Mouse (Mus musculus) gastrocnemius, postnatal 14 days (tissue): ENCODE data around the gene Tmprss4. TPM values are rescaled to one million over a fixed set of nuclear protein-coding genes. Genes with fewer than 3 reads are reported as not detected.

Experiments
- DNase-seq: peaks from one replicate; pipeline ENCODE4 v3.0.0; 2021; ENCODE audit warnings: mixed read lengths
- intact Hi-C: fragments of 180-260 bp; cut with DNase I; formaldehyde crosslinking; loops from one replicate; pipeline ENCODE4 v1.15.1; 2025; ENCODE audit warnings: low total_unique reads
- long read RNA-seq, 2 experiments: library from polyadenylated mRNA; stranded (forward); transcript quantifications; one replicate each; pipeline ENCODE4 v2.0.0; 2021
- total RNA-seq, 2 experiments: library from RNA; stranded (reverse); gene quantifications; 2 replicates each; pipeline ENCODE4 v1.2.3; 2021

Gene Tmprss4
- total RNA-seq: not detected
- long read RNA-seq, experiment 1: 0 reads
- long read RNA-seq, experiment 2: 0 reads

GRCm38 (mm10) chr9:45203797-45204410 is at the start of gene Tmprss4:
Gene Tmprss4, minus strand, starts transcription at chr9:45204092.
- intact Hi-C loops: no loop called here
- DNase-seq: no peak

DNA sequence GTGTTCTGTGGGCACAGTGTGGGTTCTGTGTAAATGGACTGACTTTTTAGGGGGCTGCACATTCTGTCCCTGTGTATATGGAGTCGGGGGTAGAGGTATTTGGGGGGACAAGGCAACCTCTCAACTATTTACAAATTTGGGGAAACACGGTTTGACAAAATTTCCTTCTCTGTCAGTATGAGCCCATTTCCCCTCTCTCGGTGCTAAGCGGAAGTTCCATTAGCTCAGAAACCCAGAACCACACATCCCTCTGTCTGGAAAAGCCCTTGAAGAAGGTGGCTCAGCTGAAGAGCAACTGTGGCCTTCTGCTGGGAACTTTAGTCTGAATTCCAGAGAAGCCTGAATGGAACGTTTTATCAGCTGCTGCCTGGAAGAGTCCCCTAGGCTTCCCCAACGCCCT is 48.5 kb upstream of the Tmprss4 start:
- intact Hi-C loops: no loop called here
- no peak for DNase-seq

- intact Hi-C loops: no loop called here
- DNase-seq: no peak
Observed at GRCm38 (mm10) chr9:45251990-45252389, 48.1 kb upstream of the Tmprss4 start.

- intact Hi-C loops: no loop called here
- DNase-seq: no peak
Observed at GRCm38 (mm10) chr9:45251281-45251680, 47.4 kb upstream of the Tmprss4 start.

- intact Hi-C loops: no loop called here
- DNase-seq: no peak
Observed at GRCm38 (mm10) chr9:45250306-45250705, 46.4 kb upstream of the Tmprss4 start.

DNA sequence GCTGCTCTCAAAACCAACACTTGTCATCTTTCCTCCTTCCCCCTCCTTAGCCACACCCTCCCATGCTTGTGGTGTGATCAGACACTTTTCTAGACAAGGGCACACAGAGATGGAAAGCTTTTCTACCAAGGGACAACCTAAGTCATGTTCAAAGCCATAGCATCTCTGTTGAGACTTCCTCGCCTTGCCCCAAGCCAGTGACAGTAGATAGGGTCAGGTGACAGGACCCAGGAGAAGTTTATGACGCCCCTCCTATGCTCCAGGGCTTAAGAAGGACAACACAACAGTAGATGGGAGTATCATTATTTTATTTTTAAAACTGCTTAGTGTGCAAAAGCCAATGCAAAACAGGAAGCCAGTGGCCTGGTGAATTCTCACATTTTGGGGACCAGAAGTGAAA is 43.6 kb upstream of the Tmprss4 start:
- DNase-seq: no peak

DNA sequence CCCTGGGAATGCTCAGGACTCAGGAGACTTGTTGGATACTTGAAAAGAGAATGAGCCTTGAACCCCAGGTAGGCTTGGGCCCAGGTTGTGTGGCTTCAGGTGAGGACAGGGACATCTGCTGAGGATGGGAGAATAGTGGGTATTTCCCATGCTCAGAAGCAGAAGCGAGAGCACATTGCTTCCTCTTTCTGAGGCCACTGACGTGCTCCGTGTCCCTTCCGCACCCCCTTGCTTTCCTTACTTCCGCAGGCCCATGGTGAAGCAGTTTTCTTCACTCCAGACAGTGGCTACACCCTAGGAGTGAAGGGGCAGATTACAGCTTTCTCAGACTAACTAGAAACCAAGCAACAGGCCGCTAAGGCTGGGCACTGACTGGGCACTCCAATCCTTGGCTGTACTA is 42.2 kb upstream of the Tmprss4 start:
- intact Hi-C loops: no loop called here
- DNase-seq: no peak

More for the DNA sequence above, 43.6 kb upstream of the Tmprss4 start:
- intact Hi-C loops: no loop called here

GRCm38 (mm10) chr9:45245432-45245831 is 41.5 kb upstream of the Tmprss4 start:
- DNase-seq: no peak

DNA sequence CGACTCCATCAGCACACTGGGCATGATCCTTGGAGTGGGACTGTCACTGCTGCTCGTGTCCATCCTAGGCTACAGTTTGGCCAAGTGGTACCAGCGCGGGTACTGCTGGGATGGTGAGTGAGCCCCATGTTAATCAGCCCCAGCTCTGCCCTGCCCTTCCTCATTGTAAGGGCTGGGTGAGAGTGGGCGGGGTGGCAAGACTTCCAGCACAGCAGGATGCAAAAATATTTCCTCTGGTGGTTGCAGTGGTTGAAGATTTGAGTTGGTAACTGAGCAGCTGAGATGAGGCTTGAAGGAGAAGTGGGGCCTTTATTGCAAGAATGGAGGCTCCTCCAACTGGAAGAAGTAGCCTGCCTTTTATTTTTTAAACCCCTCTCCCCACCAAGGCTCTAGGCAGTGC is 37.5 kb upstream of the Tmprss4 start:
- no peak for DNase-seq
- intact Hi-C loops: no loop called here

More at GRCm38 (mm10) chr9:45245432-45245831, 41.5 kb upstream of the Tmprss4 start:
- intact Hi-C loops: no loop called here

GRCm38 (mm10) chr9:45236744-45237143 is 32.9 kb upstream of the Tmprss4 start:
- DNase-seq: no peak
- intact Hi-C loops: no loop called here

DNA sequence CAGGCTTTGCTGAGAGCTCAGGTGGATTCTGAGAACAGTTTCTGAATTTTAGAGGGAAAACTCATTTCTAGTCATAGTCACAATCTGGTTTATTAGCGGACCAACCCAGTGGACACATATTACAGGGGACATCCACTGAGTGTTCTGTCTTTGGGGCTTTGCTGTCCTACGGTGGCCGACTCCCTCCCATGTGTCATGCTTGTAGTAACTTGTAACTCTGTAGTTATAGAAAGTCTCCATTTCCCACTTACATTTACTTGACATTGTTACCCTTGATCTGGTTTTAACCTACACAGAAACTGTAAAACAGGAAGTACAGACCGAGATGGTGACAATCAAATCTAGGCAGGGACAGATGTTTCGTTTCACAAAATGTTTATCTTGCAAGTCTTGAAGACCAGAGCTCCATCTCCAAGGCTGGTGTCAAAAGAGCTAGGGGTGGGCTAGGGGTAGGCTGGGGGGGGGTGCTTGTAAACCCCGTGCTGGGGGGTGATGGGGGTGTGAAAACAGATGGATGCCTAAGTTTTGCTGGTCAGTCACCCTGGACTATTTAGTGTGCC is 31.9 kb upstream of the Tmprss4 start:
- no peak for DNase-seq
- intact Hi-C loops: no loop called here

GRCm38 (mm10) chr9:45229359-45229758 is 25.5 kb upstream of the Tmprss4 start:
- intact Hi-C loops: loop anchor here (10.0 kb wide), 1 partner anchor 185 kb away; no protein-coding TSS in a partner anchor
- DNase-seq: no peak

- intact Hi-C loops: loop anchor here (10.0 kb wide), 1 partner anchor 193 kb away; no protein-coding TSS in a partner anchor
- peak; percentile 87 for DNase-seq
Observed at GRCm38 (mm10) chr9:45221567-45221966, 17.7 kb upstream of the Tmprss4 start.

DNA sequence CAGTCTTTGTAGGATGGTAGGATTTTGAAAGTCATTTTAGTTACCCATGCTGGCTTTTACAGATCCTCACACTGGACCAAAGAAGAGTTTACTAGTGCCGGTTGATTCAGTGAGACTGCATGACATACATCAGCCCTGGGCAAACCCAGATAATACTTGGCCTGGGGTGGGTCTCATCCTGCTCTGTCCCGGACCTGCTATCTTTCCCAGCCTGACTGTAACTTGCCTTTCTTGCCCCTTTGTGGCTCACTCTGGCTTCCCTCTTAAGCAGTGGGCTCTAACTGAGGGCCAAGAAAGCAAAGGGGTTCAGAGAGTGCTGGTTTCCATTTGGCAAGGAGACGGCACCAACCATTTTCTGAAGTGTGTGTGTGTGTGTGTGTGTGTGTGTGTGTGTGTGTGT is 15.8 kb upstream of the Tmprss4 start:
- intact Hi-C loops: loop anchor here (10.0 kb wide), 1 partner anchor 195 kb away; no protein-coding TSS in a partner anchor
- DNase-seq: no peak

DNA sequence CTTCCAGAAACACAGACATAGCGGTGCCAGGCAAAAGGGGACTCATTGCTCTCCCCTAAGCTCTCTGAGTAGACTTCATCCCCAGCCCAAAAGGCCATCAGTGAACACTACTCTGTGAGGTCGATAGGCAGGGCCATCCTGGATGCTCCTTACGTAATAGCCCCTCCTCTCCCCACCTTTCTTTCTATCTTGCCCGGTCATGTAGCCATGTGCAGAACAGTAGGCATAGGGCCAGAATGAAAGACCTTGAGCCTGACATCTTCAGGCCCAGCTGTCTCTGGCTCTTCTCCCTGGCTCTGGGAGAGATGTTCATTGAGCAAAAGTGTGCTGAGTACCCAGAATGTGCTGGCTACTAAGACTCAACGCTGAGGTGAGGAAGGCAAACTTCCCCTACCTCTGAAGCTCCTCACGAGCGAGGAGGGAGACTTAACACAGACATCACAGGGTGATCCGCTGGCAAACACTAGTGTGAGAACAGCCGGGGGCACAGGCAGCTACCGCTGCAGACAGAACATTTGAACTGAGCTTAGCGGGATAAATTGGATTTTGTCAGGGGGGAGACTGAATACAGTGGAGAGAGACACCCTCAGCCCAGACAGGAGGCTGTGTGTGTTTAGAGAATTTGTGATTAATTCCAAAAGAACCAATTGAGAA is 11.8 kb upstream of the Tmprss4 start:
- no peak for DNase-seq
- intact Hi-C loops: no loop called here

DNA sequence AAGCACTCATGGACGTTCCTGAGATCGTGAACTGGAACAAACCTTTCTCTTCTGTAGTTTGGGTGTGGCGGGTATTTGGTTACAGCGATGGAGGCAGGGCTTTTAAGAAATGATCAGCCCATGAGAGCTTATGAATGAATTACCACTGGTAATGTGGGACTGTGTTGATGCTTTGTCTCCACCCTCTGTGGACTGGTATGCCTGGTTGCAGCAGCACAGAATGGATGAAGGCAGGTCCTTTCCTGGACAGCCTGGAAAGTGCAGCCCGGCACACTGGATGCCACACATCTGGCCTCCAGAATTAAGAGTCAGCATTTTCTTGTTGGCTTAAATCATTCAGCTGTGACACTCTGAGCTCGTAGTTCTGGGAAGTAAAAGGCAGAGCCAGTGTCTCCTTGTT is 8.1 kb upstream of the Tmprss4 start:
- intact Hi-C loops: no loop called here
- DNase-seq: no peak

GRCm38 (mm10) chr9:45207015-45207743 is 3.3 kb upstream of the Tmprss4 start:
- no peak for DNase-seq
- intact Hi-C loops: no loop called here

GRCm38 (mm10) chr9:45206121-45206520 is 2.2 kb upstream of the Tmprss4 start:
- DNase-seq: no peak
- intact Hi-C loops: no loop called here

GRCm38 (mm10) chr9:45205143-45205542 is 1.3 kb upstream of the Tmprss4 start:
- intact Hi-C loops: no loop called here
- no peak for DNase-seq
